Mouse (Mus musculus): Measurements from ENCODE around the gene Cyp2d10.
A peak's percentile ranks its signal among the peaks of the same experiment; 100 is the strongest.
"Not testable (repeated sequence)": the region's sequence is repeated elsewhere in the genome, so short reads cannot be mapped to it uniquely, and the experiment has no call there.

Cyp2d10 gene

DNA sequence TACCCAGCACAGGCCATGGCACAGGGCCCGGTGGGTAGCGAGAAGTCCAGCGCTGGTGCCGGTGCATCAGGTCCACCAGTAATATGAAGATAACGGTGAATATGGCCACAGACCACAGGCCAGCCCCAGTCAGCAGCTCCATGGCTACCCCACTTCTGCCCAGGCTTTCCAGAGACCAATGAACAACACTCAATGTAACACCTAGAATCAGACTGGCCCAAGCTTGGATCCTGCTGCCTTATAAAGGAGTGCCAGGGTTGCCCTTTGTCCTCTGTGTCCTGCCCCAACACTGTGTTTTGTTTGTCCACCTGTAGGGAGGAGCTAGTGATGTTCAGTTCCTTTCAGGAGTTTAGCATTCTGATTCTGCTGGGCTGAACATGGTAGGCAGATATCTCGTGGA, at the start of gene Cyp2d10:
Gene Cyp2d10, minus strand, starts transcription at position 215 of the 400 bp plus-strand sequence.
- no peak for DNase-seq (ENCODE audit: low spot score in 2 of 2)

- not testable (repeated sequence) for DNase-seq (ENCODE audit: low spot score in 2 of 2)
Observed at GRCm38 (mm10) chr15:82456086-82456790, 49.2 kb upstream of the Cyp2d10 start.

- not testable (repeated sequence) for DNase-seq (ENCODE audit: low spot score in 2 of 2)
Observed at GRCm38 (mm10) chr15:82453501-82453900, 46.5 kb upstream of the Cyp2d10 start.

- DNase-seq (ENCODE audit: low spot score in 2 of 2), result not testable (repeated sequence)
Observed at GRCm38 (mm10) chr15:82452133-82452532, 45.1 kb upstream of the Cyp2d10 start.

- DNase-seq (ENCODE audit: low spot score in 2 of 2), result not testable (repeated sequence)
Observed at GRCm38 (mm10) chr15:82450045-82450444, 43.0 kb upstream of the Cyp2d10 start.

- DNase-seq (ENCODE audit: low spot score in 2 of 2), result no peak
Observed at GRCm38 (mm10) chr15:82445196-82445595, 38.2 kb upstream of the Cyp2d10 start.

GRCm38 (mm10) chr15:82443658-82444057, 36.7 kb upstream of the Cyp2d10 start:
- no peak for DNase-seq (ENCODE audit: low spot score in 2 of 2)

GRCm38 (mm10) chr15:82437975-82438617, 31.1 kb upstream of the Cyp2d10 start:
- DNase-seq (ENCODE audit: low spot score in 2 of 2), result no peak

DNA sequence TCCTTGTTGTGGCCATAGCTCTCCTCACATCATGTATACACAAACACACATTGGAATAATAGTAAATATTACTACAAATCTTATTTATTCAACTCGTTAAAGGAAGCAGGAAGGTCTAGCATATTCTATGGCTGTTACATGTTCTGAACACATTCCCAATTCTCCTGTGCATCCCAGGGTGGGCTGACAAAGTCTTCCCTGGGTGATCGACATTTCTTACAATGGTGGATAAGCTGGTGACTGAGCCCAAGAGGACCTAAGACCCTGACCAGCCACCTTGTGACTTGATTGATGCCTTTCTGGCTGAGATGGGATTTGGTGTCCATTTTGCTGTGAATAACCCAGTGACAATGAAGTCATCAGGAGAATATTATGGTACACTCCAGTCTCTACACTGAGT, 28.6 kb upstream of the Cyp2d10 start:
- no peak for DNase-seq (ENCODE audit: low spot score in 2 of 2)

DNA sequence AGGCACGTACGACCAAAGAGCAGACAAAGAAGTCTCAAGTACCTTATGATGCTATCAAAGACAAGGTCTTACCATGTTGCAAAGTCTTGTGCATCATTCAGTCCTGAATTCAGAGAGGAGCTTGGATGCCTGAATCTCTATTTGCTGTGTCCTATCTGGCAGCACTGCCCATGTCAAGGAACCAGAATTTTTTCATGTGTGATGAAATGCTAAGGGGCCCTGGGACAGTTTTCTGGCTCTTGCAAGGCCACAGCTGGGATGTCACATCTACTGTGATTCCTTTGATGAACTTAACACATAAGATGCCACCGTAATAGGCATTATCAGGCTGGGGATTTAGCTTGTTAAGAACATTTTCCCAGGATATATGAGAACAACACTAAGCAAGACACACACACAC, 28.0 kb upstream of the Cyp2d10 start:
- no peak for DNase-seq (ENCODE audit: low spot score in 2 of 2)

GRCm38 (mm10) chr15:82434541-82434940, 27.5 kb upstream of the Cyp2d10 start:
- no peak for DNase-seq (ENCODE audit: low spot score in 2 of 2)

DNA sequence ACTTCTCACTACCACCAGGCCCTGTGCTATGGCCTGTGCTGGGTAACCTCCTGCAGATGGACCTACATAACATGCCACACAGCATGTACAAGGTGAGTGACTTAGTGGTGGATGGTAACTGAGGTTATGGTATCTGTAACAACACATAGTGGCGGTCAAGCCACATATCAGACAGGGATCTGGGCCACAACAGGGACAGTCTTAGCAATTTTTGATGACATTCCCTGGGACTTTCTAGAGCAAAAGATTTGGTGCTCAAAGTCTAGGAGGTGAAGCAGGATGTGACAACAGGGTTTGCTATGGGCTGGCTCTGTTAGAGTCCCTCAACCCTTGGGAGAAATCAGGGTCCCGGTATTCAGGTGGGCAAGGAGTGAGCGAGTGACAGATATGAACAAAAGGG, 26.6 kb upstream of the Cyp2d10 start:
- no peak for DNase-seq (ENCODE audit: low spot score in 2 of 2)

GRCm38 (mm10) chr15:82433137-82433536, 26.1 kb upstream of the Cyp2d10 start, which contains the start of gene Cyp2d9:
Cyp2d9 (plus strand) TSS chr15:82433437.
- DNase-seq (ENCODE audit: low spot score in 2 of 2), result no peak

DNA sequence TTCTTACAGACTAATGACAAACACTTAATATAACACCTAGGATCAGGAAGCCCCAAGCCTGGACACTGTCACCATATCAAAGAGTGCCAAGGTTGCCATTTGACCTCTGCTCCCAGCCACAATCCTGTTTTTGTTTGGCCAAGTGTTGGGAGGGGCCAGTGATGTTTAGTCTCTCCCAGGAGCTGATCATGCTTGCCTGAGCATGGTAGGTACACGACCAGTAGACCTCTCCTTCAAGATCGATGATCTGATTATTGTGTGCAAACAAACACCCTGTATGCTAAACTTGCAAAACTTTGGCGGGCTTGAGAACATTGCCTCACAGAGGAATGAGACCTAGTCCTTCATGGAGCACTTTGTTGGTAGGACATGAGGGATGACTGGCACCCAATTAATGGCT, 16.5 kb upstream of the Cyp2d10 start:
- no peak for DNase-seq (ENCODE audit: low spot score in 2 of 2)

DNA sequence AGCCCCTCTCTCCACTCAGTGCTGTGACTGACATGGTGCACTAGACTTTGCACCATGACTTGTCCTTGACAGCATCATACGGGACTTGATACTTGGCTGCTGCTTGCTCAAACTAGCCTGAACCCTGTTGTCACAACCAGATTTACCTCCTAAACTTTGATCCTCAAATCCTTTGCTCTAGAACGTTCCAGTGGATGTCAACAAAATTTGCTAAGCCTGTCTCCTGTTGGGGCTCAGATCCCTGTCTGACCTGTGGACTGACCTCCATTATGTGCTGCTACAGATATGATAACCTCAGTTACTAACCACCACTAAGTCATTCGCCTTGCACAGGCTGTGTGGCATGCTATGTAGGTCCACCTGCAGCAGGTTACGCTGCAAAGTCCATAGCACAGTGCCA, 15.9 kb upstream of the Cyp2d10 start:
- DNase-seq (ENCODE audit: low spot score in 2 of 2), result no peak

DNA sequence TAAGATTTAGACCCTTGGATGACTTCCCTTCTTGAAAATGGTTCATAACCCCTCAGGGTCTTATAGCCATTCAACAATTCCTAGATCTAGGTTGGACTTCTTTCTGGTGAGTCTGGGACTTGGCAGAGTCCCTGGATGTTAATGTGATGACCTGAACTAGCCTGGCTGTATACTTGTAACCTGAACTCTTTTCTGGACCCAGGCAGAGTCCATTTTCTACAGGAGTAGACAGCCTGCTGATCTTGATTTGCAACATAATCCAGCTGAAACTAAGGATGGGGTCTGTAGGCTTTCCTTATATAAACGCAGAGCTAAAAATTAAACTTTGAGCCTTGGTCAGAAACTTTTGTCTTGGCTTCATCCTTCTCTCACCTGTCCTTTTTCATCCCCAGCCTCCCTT, 11.6 kb upstream of the Cyp2d10 start:
- no peak for DNase-seq (ENCODE audit: low spot score in 2 of 2)

GRCm38 (mm10) chr15:82416797-82417789, 10.1 kb upstream of the Cyp2d10 start:
- peak; percentile 66 to 80 for DNase-seq (ENCODE audit: low spot score in 2 of 2)

- DNase-seq (ENCODE audit: low spot score in 2 of 2), result no peak
Observed at GRCm38 (mm10) chr15:82407536-82407935, 541 bp upstream of the Cyp2d10 start.

DNA sequence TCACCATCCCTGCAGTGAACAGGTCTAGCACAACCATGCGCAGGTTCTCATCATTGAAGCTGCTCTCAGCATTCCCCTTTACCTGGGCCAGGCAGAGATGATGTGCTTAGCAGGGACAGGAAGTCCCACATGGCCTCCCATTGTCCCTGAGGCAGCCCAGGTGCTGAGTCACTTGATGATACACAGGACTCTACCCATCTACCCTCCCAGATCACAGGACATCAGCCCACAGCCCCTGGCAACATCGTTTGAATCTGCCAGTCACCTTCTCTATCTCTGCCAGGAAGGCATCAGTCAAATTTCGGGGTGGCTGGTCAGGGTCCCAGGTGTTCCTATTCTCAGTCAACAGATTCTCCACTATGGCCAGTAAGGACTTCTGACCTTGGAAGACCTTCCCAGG, 2.8 kb downstream of the Cyp2d10 start:
- no peak for DNase-seq (ENCODE audit: low spot score in 2 of 2)

GRCm38 (mm10) chr15:82403606-82404005, 3.4 kb downstream of the Cyp2d10 start:
- no peak for DNase-seq (ENCODE audit: low spot score in 2 of 2)

DNA sequence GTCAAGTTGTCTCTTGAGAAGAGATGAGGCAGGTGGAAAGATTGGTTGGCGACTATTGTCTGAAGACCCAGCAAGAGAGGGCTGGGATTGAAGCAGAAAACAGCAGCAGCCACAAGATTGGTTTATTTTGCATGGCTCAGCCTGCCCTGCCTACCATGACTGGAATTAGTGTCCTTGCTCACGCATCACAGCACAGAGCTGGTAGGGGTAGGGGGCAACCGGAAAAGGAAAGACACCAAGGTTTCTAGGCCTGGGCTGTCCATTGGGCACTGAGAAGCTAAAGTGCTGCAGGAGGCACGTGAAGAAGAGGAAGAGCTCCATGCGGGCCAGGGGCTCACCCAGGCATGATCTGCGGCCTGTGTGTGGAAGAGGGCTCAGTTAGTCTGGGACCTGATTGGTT, 4.3 kb downstream of the Cyp2d10 start:
- no peak for DNase-seq (ENCODE audit: low spot score in 2 of 2)

GRCm38 (mm10) chr15:82402106-82402505, 4.9 kb downstream of the Cyp2d10 start:
- DNase-seq (ENCODE audit: low spot score in 2 of 2), result no peak

Measured in frontal cortex, postnatal 10 days (tissue).